Mouse (Mus musculus) stomach, postnatal 0 days (tissue): ENCODE measurements around the gene Rpf1.

Source experiments
- CTCF ChIP-seq: IDR thresholded peaks from 2 replicates; pipeline ENCODE4 v1.5.1; 2016; ENCODE audit warnings: antibody characterized with exemption, low read depth, mild to moderate bottlenecking, moderate library complexity
- EP300 ChIP-seq: optimal IDR thresholded peaks from 2 replicates; pipeline ENCODE3; 2016; ENCODE audit warnings: antibody characterized with exemption

- TF ChIP-seq CTCF = peak; percentile 30
- no peak for TF ChIP-seq EP300
These were observed 35.3 kb upstream of the Rpf1 start for GRCm38 (mm10) chr3:146556567-146556966.
